Mouse (Mus musculus): ENCODE measurements at regions not wholly inside any gene's neighbourhood (a gene's known extent, or its start where the extent isn't known, plus 50 kb on each side); places are given as distances from the start of the nearest gene placed in this dataset.

GRCm38 (mm10) chr9:50089916-50090315, 254.9 kb downstream of the Rpl10-ps3 start:
- Histone ChIP-seq H3K79me3 (ENCODE audit: low read depth) (no peaks in the 10 kb centered on the region), H3K27me3 (ENCODE audit: control insufficient read depth, insufficient read depth, insufficient read length) (no peaks in the 10 kb centered on the region), H3K4me3 (ENCODE audit: insufficient read depth, poor library complexity, severe bottlenecking) (no peak overlapping the region), H3K79me2 (ENCODE audit: control insufficient read depth, insufficient read depth) (no peaks in the 10 kb centered on the region), H3K36me3 (ENCODE audit: control insufficient read depth, insufficient read depth) (no peaks in the 10 kb centered on the region), H3ac (ENCODE audit: control insufficient read depth, insufficient read length, low read depth) (no peak overlapping the region)
- no peak for TF ChIP-seq MYOG (IDR thresholded peaks at IDR 0.05; ENCODE audit: control insufficient read depth, extremely low read depth, insufficient read length)
- peak; percentile 42 for TF ChIP-seq USF1 (IDR thresholded peaks at IDR 0.05; ENCODE audit: low read depth)

DNA sequence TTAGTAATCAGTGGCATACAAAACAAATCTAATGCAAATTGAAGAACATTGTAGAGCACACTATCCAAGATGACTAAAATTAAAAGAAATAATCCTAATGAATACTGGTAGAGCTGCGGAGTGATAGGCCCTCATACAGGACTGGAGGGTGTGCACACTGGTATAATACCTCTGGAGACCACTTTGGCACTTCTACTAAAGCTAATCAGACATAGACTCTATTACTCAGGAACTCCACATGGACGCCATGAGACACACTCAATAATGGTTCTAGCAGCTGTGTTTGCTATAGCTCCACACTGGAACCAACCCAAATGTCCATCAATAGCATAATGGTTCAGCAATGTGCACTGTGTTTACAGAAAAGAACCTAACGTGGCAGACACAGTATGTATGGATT, 264.6 kb downstream of the Rpl10-ps3 start:
- Histone ChIP-seq H3K27me3 (ENCODE audit: control insufficient read depth, insufficient read depth, insufficient read length) (no peaks in the 10 kb centered on the region), H3K79me3 (ENCODE audit: low read depth) (no peaks in the 10 kb centered on the region), H3ac (ENCODE audit: control insufficient read depth, insufficient read length, low read depth) (no peak overlapping the region), H3K36me3 (ENCODE audit: control insufficient read depth, insufficient read depth) (no peaks in the 10 kb centered on the region), H3K4me3 (ENCODE audit: insufficient read depth, poor library complexity, severe bottlenecking) (no peak overlapping the region), H3K79me2 (ENCODE audit: control insufficient read depth, insufficient read depth) (no peaks in the 10 kb centered on the region)
- no peak for TF ChIP-seq CTCF (IDR thresholded peaks at IDR 0.05; ENCODE audit: control insufficient read depth, insufficient read depth, insufficient read length)

DNA sequence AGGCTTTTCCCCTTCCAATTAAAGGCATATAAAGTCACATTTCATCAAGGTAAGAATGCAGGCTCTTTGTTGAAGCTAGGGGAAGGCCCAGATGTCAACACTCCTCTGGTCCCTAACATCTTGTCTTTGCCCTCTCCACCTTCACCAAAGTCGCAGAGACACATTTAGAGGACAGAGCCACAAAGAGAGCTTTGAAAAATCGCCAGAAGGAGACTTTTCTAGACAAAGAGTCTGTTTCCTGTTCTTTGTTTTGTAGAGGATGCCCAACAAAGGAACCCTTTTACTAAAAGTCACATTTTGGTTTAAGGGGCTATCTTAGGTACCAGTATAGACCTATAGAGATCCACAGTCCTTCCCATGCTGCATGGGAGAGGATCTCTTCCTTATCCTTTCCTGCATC, 269.9 kb upstream of the Ncam1 start:
- no peak overlapping the region for H3K4me3 ChIP-seq (ENCODE audit: insufficient read depth, poor library complexity, severe bottlenecking)
- no peaks in the 10 kb centered on the region for H3K36me3 ChIP-seq (ENCODE audit: control insufficient read depth, insufficient read depth)
- H3K27me3 ChIP-seq (ENCODE audit: control insufficient read depth, insufficient read depth, insufficient read length) = no peaks in the 10 kb centered on the region
- no peak for TF ChIP-seq USF1 (IDR thresholded peaks at IDR 0.05; ENCODE audit: low read depth)
- TF ChIP-seq FOSL1 (IDR thresholded peaks at IDR 0.05; ENCODE audit: insufficient read depth, low read length, poor library complexity, severe bottlenecking) = no peak
- no peak for TF ChIP-seq CTCF (IDR thresholded peaks at IDR 0.05; ENCODE audit: control insufficient read depth, insufficient read depth, insufficient read length)
- no peak overlapping the region for H3ac ChIP-seq (ENCODE audit: control insufficient read depth, insufficient read length, low read depth)
- no peaks in the 10 kb centered on the region for H3K79me3 ChIP-seq (ENCODE audit: low read depth)
- H3K79me2 ChIP-seq (ENCODE audit: control insufficient read depth, insufficient read depth) = no peaks in the 10 kb centered on the region

DNA sequence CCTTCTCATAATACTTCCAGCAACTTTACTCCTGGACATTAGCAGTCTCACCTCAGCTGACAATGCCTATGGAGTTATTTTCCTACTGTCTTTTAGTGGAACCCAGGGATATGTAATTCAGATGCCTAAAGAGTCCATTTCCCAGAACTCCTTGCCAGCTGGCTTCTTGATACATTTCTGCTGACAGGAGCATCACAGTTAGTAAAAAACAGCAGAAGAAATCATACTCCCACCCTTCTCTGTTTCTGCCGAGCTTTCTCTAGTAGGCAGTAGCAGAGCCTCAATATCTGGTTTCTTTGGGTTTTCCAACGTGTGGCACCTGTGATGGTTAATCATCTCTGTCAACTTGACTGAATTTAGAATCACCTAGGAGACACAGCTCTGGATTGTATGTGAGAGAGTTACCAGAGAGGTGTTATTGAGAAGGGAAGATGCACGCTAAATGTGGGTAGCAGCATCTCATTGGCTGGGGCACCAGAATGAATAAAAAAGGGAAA, 269.1 kb upstream of the Ncam1 start:
- Histone ChIP-seq H3K36me3 (ENCODE audit: control insufficient read depth, insufficient read depth) (no peaks in the 10 kb centered on the region), H3K79me2 (ENCODE audit: control insufficient read depth, insufficient read depth) (no peaks in the 10 kb centered on the region)

DNA sequence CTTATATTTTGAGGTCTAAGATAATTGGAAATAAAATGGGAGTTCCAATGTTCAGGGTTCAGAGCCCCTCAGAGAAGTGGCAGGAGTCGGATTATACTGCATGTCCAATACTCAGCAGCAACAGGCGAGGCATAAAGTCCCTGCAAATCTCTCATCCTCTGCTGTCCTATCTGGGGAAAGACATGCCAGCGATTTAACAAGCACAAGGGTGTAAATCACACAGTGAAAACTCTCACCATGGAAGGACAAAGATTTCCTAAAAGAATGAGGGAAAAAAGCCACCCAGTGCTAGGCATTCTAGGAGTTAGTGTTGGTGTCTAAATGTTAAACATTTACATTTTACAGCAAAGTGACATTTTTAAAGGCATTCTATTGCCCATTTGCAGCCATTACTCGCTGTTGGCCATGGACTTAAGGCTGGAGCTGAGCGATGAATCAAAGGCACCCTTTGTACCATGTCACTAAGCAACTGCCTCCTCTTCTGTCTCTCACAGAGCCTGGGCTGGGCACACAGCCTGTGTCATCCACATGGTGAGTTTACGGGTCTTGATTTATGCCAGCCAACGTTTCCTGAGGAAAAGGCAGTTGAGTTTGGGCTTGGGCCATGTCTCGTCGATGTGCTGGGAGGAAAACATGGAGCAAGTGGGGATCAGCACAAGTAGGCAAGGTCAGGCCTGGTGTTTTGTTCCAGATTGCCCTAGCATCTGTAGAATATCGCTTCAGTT, 265.9 kb upstream of the Ncam1 start:
- H3K79me3 ChIP-seq (ENCODE audit: low read depth) = no peaks in the 10 kb centered on the region
- H3K79me2 ChIP-seq (ENCODE audit: control insufficient read depth, insufficient read depth) = no peaks in the 10 kb centered on the region
- no peak for TF ChIP-seq CTCF (IDR thresholded peaks at IDR 0.05; ENCODE audit: control insufficient read depth, insufficient read depth, insufficient read length)
- no peak for TF ChIP-seq FOSL1 (IDR thresholded peaks at IDR 0.05; ENCODE audit: insufficient read depth, low read length, poor library complexity, severe bottlenecking)
- TF ChIP-seq MAX (IDR thresholded peaks at IDR 0.05) = no peak
- no peak for TF ChIP-seq MYOG (IDR thresholded peaks at IDR 0.05; ENCODE audit: control insufficient read depth, extremely low read depth, insufficient read length)
- TF ChIP-seq MYOD1 (IDR thresholded peaks at IDR 0.05; ENCODE audit: control insufficient read depth, insufficient read length, low read depth) = no peak
- no peak for TF ChIP-seq USF1 (IDR thresholded peaks at IDR 0.05; ENCODE audit: low read depth)
- TF ChIP-seq CEBPB (IDR thresholded peaks at IDR 0.05; ENCODE audit: low read depth) = no peak
- H3K27me3 ChIP-seq (ENCODE audit: control insufficient read depth, insufficient read depth, insufficient read length) = no peaks in the 10 kb centered on the region
- H3ac ChIP-seq (ENCODE audit: control insufficient read depth, insufficient read length, low read depth) = no peak overlapping the region
- H3K4me3 ChIP-seq (ENCODE audit: insufficient read depth, poor library complexity, severe bottlenecking) = no peak overlapping the region
- H3K36me3 ChIP-seq (ENCODE audit: control insufficient read depth, insufficient read depth) = no peaks in the 10 kb centered on the region

More for the DNA sequence above, 269.1 kb upstream of the Ncam1 start:
- Histone ChIP-seq H3ac (ENCODE audit: control insufficient read depth, insufficient read length, low read depth) (no peak overlapping the region), H3K27me3 (ENCODE audit: control insufficient read depth, insufficient read depth, insufficient read length) (no peaks in the 10 kb centered on the region), H3K4me3 (ENCODE audit: insufficient read depth, poor library complexity, severe bottlenecking) (no peak overlapping the region), H3K79me3 (ENCODE audit: low read depth) (no peaks in the 10 kb centered on the region)
- TF ChIP-seq CTCF (IDR thresholded peaks at IDR 0.05; ENCODE audit: control insufficient read depth, insufficient read depth, insufficient read length) (no peak), MYOD1 (IDR thresholded peaks at IDR 0.05; ENCODE audit: control insufficient read depth, insufficient read length, low read depth) (no peak), MYOG (IDR thresholded peaks at IDR 0.05; ENCODE audit: control insufficient read depth, extremely low read depth, insufficient read length) (no peak), FOSL1 (IDR thresholded peaks at IDR 0.05; ENCODE audit: insufficient read depth, low read length, poor library complexity, severe bottlenecking) (no peak)

DNA sequence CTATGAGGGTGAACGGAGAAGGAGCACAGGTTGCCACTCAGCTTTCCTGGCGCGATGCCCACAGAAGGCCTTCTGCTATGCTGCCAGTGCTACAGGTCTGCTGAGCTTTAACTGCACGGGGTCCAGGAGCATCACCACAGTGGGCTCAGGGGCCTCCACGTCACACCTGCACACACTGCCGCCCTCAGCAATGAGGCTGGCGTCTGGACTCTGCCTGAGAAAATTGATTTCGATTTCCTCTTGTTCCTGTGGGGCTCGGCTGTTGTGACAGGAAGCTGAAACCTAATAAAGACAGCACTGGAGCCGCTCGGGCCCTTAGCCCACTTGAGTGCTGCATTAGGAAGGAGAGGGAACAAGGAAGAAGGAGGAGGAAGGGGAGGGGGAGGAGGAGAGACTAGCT, 239.5 kb upstream of the Ncam1 start:
- H3ac ChIP-seq (ENCODE audit: control insufficient read depth, insufficient read length, low read depth) = no peak overlapping the region
- no peaks in the 10 kb centered on the region for H3K27me3 ChIP-seq (ENCODE audit: control insufficient read depth, insufficient read depth, insufficient read length)
- TF ChIP-seq FOSL1 (IDR thresholded peaks at IDR 0.05; ENCODE audit: insufficient read depth, low read length, poor library complexity, severe bottlenecking) (no peak), CTCF (IDR thresholded peaks at IDR 0.05; ENCODE audit: control insufficient read depth, insufficient read depth, insufficient read length) (no peak), MAX (IDR thresholded peaks at IDR 0.05) (no peak), MYOG (IDR thresholded peaks at IDR 0.05; ENCODE audit: control insufficient read depth, extremely low read depth, insufficient read length) (no peak), USF1 (IDR thresholded peaks at IDR 0.05; ENCODE audit: low read depth) (no peak), MYOD1 (IDR thresholded peaks at IDR 0.05; ENCODE audit: control insufficient read depth, insufficient read length, low read depth) (no peak), CEBPB (IDR thresholded peaks at IDR 0.05; ENCODE audit: low read depth) (no peak)
- no peak overlapping the region for H3K4me3 ChIP-seq (ENCODE audit: insufficient read depth, poor library complexity, severe bottlenecking)
- H3K36me3 ChIP-seq (ENCODE audit: control insufficient read depth, insufficient read depth) = no peaks in the 10 kb centered on the region
- no peaks in the 10 kb centered on the region for H3K79me2 ChIP-seq (ENCODE audit: control insufficient read depth, insufficient read depth)
- H3K79me3 ChIP-seq (ENCODE audit: low read depth) = no peaks in the 10 kb centered on the region

All from C2C12 (cell line).